Mouse (Mus musculus): ENCODE data around the gene Rgs10.

GRCm38 (mm10) chr7:128419690-128420089 lies 1.1 kb upstream of the Rgs10 start:
- TF ChIP-seq CTCF (IDR thresholded peaks at IDR 0.05; ENCODE audit: borderline replicate concordance, insufficient read depth, low read length) (no peak), POLR2A (IDR thresholded peaks at IDR 0.05; ENCODE audit: low read depth, low read length) (no peak)
